Mouse (Mus musculus) olfactory bulb, adult 2 months (tissue): Measurements from ENCODE around the gene Endov.

Source experiments
- CTCF ChIP-seq: fragments of 200-500 bp; IDR thresholded peaks from 2 replicates; pipeline ENCODE4 v1.5.1; 2012; ENCODE audit warnings: low read depth, mild to moderate bottlenecking, low read length, moderate library complexity; ENCODE audit not compliant: insufficient read depth
- POLR2A ChIP-seq: fragments of 200-500 bp; IDR thresholded peaks from 2 replicates; pipeline ENCODE4 v1.6.1; 2012; ENCODE audit warnings: mild to moderate bottlenecking, low read depth, low read length, moderate library complexity; ENCODE audit not compliant: insufficient read depth

- TF ChIP-seq CTCF (no peak), POLR2A (no peak)
Observed at GRCm38 (mm10) chr11:119528930-119529329, 37.8 kb downstream of the Endov start.
